Mouse (Mus musculus) adrenal gland, postnatal 25 days (tissue): Measurements from ENCODE around the gene Zfp488. TPM values are rescaled to one million over a fixed set of nuclear protein-coding genes. Genes with fewer than 3 reads are reported as not detected.
A peak's percentile ranks its signal among the peaks of the same experiment; 100 is the strongest.

Source experiments
- DNase-seq: peaks from one replicate; pipeline ENCODE4 v3.0.0; 2021; ENCODE audit warnings: mixed read lengths
- total RNA-seq: library from RNA; stranded (reverse); gene quantifications from 2 replicates; pipeline ENCODE4 v1.2.3, GENCODE M21; 2021

The Zfp488 gene
- total RNA-seq, 1 experiment from 2014 or later: 0.12 TPM

GRCm38 (mm10) chr14:33946125-33946524 lies 32.4 kb downstream of the Zfp488 start:
- DNase-seq: no peak

DNA sequence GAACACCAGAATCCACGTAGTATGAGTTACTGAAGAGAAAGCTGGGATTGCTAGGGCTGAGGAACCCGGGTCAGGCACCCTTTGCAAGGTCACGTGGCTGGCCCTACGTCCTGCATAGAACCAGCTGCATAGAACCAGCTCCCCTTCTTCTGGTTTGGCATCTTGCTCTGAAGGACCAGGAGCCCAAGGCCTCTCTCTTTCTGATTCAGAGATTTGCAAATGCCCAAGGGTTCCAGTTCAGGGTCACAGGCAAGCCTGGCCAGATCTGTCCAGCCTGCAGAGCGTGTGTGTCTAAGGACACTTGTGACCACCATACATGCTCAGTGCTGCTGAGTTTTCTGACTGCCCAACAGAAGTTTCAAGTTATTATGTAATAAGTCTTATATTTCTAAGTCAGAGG lies 36.3 kb downstream of the Zfp488 start:
- peak; percentile 42 for DNase-seq

GRCm38 (mm10) chr14:33940739-33941138 lies 37.8 kb downstream of the Zfp488 start, which contains the start of gene Gdf2:
TSS of gene Gdf2 (plus strand) at chr14:33941039.
- no peak for DNase-seq

DNA sequence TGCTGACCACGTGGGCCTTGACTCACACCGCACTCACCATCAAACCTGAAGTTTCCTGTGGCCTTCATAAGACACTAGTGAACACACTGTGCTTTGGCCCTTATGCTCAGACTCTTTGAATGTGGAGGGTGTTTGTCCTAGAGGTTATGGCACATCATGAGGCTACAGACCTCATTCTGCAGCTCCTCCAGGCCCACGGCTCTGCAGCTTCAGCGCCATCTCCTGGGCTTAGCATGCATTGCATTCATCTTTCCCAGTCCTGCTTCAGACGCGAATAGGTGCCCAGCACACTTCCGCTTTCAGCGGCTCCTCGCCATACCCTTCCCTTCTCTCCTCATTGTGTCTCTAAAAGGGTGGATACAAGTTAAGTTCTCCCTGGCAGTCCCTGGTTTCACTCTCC lies 39.4 kb downstream of the Zfp488 start:
- peak; percentile 63 for DNase-seq

GRCm38 (mm10) chr14:33933778-33934317 lies 44.7 kb downstream of the Zfp488 start:
- DNase-seq: peak; percentile 62

- peak; percentile 83 for DNase-seq
Observed at GRCm38 (mm10) chr14:33932935-33933703, 45.4 kb downstream of the Zfp488 start.

DNA sequence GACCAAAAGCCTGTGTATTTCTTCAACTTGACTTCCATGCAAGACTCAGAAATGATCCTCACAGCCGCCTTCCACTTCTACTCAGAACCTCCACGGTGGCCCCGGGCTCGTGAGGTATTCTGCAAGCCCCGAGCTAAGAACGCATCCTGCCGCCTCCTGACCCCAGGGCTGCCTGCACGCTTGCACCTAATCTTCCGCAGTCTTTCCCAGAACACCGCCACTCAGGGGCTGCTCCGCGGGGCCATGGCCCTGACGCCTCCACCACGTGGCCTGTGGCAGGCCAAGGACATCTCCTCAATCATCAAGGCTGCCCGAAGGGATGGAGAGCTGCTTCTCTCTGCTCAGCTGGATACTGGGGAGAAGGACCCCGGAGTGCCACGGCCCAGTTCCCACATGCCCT lies 46.7 kb downstream of the Zfp488 start:
- no peak for DNase-seq

DNA sequence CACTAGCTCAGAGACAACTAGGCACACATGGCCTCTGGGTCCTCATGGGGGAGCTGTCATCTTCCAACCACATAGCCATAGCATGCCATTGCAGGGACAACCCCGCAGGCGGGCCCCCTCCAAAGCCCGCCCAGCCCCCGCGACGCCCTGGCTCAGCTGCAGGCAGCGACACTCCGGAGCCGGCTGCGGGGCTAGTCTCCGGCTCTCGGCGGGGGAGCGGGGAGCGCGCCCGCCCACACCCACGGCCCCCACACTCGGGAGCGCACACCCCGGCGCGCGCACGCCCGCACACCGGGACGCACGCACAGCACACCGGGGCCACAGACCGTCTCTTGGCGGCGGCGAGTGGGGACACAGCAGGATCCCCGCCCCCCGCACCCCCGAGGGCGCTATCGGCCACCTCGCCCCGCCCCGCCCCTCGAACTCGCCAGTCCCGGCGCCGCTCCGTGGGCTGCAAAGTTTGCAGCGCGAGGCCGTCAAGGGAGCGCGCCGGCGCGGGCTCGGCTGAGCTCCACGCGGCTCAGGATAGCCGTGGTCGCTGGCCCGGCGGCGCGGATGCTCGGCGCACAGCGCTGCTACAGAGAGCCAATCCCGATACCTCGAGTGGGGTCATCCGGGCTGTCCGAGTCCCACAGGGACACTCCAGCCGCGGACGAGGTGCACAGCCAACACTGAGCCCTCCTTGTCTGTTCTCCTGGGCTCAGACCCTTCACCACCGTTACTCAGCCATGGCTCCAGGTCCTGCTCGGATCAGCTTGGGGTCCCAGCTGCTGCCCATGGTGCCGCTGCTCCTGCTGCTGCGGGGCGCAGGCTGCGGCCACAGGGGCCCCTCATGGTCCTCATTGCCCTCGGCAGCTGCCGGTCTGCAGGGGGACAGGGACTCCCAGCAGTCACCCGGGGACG lies 55.1 kb downstream of the Zfp488 start, which contains the start of gene Gdf10:
Gdf10 (plus strand) TSS at position 420 of the 903 bp plus-strand sequence.
- peak; percentile 36 for DNase-seq

DNA sequence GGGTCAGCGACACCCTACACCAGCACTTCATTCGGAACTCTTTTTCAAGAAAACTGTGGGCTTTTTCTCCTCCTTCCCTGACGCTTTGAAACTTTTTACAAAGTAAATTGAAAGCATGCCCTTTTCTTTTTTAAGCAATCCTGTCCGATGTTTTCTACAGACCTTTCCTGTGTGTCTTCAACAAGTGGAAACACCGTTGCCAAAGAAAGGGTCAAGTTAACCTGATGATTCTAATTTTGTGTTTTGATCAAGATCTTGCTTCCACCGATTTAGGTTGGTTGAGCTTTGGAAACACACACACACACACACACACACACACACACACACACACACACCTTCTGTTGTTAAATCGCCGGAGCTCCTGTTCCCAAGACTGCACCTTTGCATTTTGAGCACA lies 55.8 kb downstream of the Zfp488 start:
- DNase-seq: no peak

- DNase-seq: no peak
Observed at GRCm38 (mm10) chr14:33920727-33921559, 57.6 kb downstream of the Zfp488 start.

Other genes starting within 250 kb of the Zfp488 start
- 10.4 and 10.8 TPM in 2 replicates for gene Gdf10, start 55.2 kb downstream of the Zfp488 start, total RNA-seq
- not detected in 2 replicates for gene Gdf2, start 37.7 kb downstream of the Zfp488 start, total RNA-seq
- not detected in 2 replicates for gene Rbp3, start 24.8 kb downstream of the Zfp488 start, total RNA-seq
- gene Gm30083, start 36.4 kb upstream of the Zfp488 start, total RNA-seq: not detected in 2 replicates
- not detected in 2 replicates for gene Gm5460, start 38.0 kb upstream of the Zfp488 start, total RNA-seq
- not detected in 2 replicates for gene Antxrl, start 73.9 kb upstream of the Zfp488 start, total RNA-seq
- gene Anxa8, start 107.2 kb upstream of the Zfp488 start, total RNA-seq: 1.3 and 2.1 TPM in 2 replicates
- not detected in 2 replicates for gene A630023A22Rik, start 124.0 kb upstream of the Zfp488 start, total RNA-seq
- 0.15 TPM in 1 of 2 replicates, not detected in the other for gene Npy4r, start 173.7 kb upstream of the Zfp488 start, total RNA-seq
- 0.76 and 2.5 TPM in 2 replicates for gene Gprin2, start 222.9 kb upstream of the Zfp488 start, total RNA-seq
- 0.33 TPM in 1 of 2 replicates, not detected in the other for gene Syt15, start 240.8 kb upstream of the Zfp488 start, total RNA-seq